Mouse (Mus musculus) lung, postnatal 25 days (tissue): Measurements from ENCODE around the gene Klf16.

Experiments
- DNase-seq: peaks from one replicate; pipeline ENCODE4 v3.0.0; 2022; ENCODE audit warnings: low spot score

Klf16 gene

DNA sequence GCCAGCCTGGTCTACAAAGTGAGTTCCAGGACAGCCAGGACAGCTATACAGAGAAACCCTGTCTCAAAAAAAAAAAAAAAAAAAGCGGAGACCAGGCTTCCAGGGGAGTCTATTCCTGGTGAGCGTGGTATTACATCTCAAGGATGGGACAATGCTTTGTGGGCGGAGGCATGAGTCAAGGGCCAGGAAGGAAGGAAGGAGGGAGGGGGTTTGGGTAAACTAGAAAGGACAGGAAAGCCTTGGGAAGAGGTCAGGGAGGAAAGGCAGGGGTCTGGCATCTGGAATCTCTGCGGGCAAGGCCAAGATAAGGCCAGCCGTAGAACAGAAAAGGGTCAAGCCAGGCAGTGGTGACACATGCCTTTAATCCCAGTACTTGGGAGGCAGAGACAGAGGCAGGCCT is 37.6 kb downstream of the Klf16 start:
- no peak for DNase-seq

DNA sequence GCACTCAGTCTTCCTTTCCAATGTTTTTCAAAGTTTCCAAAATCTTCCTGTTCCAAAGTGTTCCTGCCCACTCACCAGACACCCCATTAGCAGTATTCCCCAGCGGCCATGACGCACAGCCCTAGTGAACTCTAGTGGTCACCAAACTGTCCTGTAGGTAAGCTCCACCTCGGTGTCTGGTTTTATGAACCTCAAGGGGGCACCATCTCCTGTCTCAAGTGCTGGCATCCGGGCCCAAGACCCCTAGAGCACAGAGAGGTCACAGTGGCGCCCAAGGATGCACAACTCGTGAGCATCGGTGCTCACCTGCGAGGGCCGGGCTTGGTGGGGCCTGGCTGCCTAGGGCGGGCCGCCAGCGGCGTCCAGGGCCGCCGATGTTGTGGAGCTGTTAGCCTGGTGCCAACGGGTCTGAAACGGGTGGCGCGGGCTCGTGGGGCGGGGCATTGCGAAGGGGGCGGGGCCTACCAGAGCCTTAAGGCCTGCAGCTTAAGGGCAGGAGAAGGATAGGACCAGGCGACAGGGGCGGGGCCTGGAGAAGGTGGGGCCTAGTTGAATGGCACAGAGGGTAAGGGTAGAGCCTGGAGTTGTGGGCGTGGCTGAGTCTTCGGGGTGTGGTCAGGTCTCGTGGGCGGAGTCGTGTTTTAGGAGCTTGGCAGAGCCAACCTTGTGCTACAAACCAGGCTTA is 38.3 kb downstream of the Klf16 start, which contains the start of gene Atp8b3:
Gene Atp8b3 (minus strand): TSS at position 415 of the 685 bp plus-strand sequence.
- peak; percentile 91 for DNase-seq

GRCm38 (mm10) chr10:80538180-80538579 is 38.9 kb downstream of the Klf16 start:
- no peak for DNase-seq

DNA sequence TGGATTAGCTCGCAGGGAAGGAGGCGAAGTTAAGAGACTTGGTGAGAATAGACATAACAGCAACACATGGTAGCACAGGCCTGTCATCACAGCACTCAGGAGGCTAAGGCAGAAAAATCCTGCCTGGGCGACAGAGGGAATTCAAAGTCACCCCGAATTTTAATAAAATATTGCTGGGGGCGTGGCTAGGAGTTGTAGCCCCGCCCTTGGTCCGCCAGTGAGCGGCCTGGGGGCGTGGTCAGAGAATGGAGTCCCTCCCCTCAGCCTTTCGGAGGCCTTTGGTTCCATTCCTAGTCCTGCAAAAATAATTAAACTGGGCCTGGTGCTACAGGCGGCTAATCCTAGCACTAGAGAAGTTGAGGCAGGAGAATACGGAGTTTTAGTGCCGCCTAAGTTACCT is 41.4 kb downstream of the Klf16 start:
- no peak for DNase-seq

DNA sequence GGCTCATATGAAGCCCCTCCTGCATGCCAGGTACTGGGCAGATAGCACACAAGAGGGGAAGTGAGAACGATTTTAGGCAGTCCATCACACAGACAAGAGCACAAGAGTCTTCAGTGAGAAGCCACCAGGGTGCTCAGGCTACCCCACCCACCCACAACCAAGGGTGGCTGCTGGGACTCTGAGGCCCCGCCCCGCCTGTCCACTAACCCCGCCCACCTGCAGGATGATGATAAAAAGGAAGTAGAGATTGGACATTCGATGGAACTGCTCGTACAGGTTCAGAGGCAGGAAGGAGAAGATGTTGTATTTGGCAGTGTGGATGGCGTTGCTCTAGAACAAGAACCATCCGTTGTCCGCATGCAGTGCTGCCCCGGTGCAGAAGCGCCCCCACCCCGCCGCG is 42.0 kb downstream of the Klf16 start:
- DNase-seq = no peak

DNA sequence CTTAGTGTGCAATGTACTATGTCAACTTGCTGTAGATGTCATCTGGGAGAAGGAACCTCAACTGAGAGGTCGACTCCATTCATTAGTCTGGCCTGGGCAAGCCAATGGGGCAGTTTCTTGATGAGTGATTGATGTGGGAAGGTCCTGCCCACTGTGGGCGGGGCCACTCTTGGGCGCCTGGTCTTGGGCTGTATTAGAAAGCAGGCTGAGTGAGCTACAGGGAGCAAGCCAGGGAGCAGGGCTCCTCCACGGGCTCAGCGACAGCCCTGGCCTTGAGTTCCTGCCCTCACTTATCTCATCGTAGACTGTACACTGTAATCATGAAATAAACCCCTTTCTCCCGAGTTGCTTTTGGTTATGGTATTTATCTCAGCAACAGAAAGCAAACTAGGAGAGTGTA is 43.4 kb downstream of the Klf16 start:
- no peak for DNase-seq

DNA sequence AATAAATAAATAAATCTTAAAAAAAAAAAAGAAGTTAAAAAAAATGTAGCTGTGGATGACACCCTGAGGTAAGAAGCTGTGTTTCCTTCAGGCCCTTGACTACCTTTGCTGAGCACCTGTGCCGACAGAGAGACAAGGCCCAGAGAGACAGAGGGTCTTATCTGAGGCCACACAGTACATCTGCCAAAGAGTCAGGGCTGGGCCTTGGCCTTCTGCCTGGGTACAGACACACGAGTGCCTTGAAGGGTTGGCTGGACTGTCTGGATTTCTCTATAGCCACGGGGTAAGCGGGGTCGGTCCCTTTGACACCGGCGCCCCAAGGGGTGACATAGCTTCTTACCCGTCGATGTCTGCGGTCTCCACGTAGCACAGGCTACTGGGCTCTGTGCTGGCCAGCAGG is 44.3 kb downstream of the Klf16 start:
- no peak for DNase-seq

- DNase-seq = no peak
Observed at GRCm38 (mm10) chr10:80526172-80526571, 50.9 kb downstream of the Klf16 start.

DNA sequence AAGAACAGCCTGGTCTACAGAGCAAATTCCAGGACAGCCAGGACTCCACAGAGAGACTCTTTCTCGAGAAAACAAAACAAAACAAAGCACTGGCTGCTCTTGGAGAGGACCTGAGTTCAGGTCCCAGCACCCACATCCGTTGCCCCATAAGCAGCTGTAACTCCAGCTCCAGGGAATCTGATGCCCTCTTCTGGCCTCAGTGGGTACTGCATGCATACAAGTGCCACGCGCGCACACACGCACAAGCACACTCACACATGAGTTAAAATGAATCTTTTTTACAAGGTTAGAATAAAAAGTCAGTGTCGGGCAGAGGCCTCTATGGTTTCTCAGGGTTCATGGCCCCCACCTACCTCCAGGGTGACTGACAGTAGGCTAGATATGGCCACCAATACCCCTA is 53.8 kb downstream of the Klf16 start:
- no peak for DNase-seq

- DNase-seq = no peak
Observed at GRCm38 (mm10) chr10:80519287-80519686, 57.8 kb downstream of the Klf16 start.
